Mouse (Mus musculus): Measurements from ENCODE around the gene Ptprg.

- TF ChIP-seq CTCF (IDR thresholded peaks at IDR 0.05; ENCODE audit: control insufficient read depth, insufficient read depth, insufficient read length) = no peak
- no peak for TF ChIP-seq MAX (IDR thresholded peaks at IDR 0.05)
- TF ChIP-seq MYOD1 (IDR thresholded peaks at IDR 0.05; ENCODE audit: control insufficient read depth, insufficient read length, low read depth) = no peak
- TF ChIP-seq USF1 (IDR thresholded peaks at IDR 0.05; ENCODE audit: low read depth) = no peak
- TF ChIP-seq MYOG (IDR thresholded peaks at IDR 0.05; ENCODE audit: control insufficient read depth, extremely low read depth, insufficient read length) = no peak
- TF ChIP-seq CEBPB (IDR thresholded peaks at IDR 0.05; ENCODE audit: low read depth) = no peak
Observed at GRCm38 (mm10) chr14:11560641-11561232, 7.4 kb downstream of the Ptprg start.

Data from C2C12 (cell line).